26 mouse cellular contexts compared by ENCODE assay signal in the genomic region with DNA sequence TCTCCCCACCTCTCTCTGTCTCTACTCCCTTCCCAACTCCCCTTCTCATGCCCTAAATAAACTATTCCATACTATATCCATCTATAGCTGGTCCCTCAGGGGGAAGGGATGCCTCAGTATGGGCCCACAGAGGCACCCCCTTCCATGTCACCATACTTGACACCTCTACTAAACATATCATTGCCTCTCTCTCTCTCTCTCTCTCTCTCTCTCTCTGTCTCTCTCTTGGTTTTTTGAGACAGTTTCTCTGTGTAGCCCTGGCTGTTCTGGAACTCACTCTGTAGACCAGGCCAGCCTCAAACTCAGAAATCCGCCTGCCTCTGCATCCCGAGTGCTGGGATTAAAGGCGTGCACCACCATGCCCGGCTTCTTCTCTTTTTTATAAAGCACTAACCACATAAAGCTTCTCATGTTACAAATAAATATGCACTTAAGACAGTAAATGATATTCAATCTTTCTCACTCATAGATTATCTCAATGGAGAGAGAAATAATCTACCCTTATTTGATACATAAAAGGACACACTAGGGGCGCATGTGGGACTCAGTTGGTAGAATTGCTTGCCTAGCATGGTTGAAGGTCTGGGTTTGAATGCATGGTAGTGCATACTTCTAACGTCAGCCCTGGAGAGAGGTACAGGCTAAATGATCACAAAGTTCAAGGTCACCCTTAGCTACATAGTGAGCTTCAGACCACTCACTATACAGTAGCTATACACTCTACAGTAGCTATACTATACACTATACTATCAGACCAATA. TPM values are rescaled to one million over a fixed set of nuclear protein-coding genes. Genes with fewer than 3 reads are reported as not detected.
DNase-seq lines count a peak whose midpoint lies in the region; ATAC-seq lines count a peak whose summit lies in the region.
"Had no signal": no experiment of that assay in that cellular context is flagged by ENCODE, and none has a peak within 500 bp of the region (broad histone marks: within the 10 kb centered on the region; RNA-seq: fewer than 3 reads in every experiment).

No protein-coding gene starts in this region.

- H3K4me1 ChIP-seq in forebrain, embryonic 12.5 days, result 0 out of 2 replicates have a peak, but pooled peaks cover 3% of the 10 kb centered on the region
- H3K4me1 ChIP-seq in forebrain, embryonic 15.5 days, result no peaks in the 10 kb centered on the region
- no peaks in the 10 kb centered on the region for H3K4me1 ChIP-seq in limb, embryonic 11.5 days (ENCODE audit: control insufficient read depth, insufficient read depth, low read length)
- no peaks in the 10 kb centered on the region for H3K4me1 ChIP-seq in limb, embryonic 10.5 days
- H3K4me1 ChIP-seq: heart, embryonic 15.5 days had no signal

- H3K36me3 ChIP-seq in forebrain, embryonic 12.5 days (replicated peaks), result peaks cover 2% of the 10 kb centered on the region; the same call in 1 of the 2 replicates
- no peaks in the 10 kb centered on the region for H3K36me3 ChIP-seq in forebrain, embryonic 15.5 days
- H3K36me3 ChIP-seq in limb, embryonic 11.5 days (ENCODE audit: control insufficient read depth, insufficient read depth, low read length), result no peaks in the 10 kb centered on the region
- H3K36me3 ChIP-seq in limb, embryonic 10.5 days, result peaks cover 10% of the 10 kb centered on the region
- H3K36me3 ChIP-seq: heart, embryonic 15.5 days had no signal

- no peak overlapping the region for H3K4me3 ChIP-seq in forebrain, embryonic 12.5 days (replicated peaks)
- H3K4me3 ChIP-seq in forebrain, embryonic 15.5 days, result no peak overlapping the region
- H3K4me3 ChIP-seq in limb, embryonic 11.5 days (ENCODE audit: low read depth, low read length), result no peak overlapping the region
- H3K4me3 ChIP-seq in limb, embryonic 10.5 days, result no peak overlapping the region
- H3K4me3 ChIP-seq: forebrain, embryonic 10.5 days; heart, adult 2 months; heart, embryonic 15.5 days had no signal

- no peak overlapping the region for H3K27ac ChIP-seq in forebrain, embryonic 12.5 days
- no peak overlapping the region for H3K27ac ChIP-seq in forebrain, embryonic 15.5 days (replicated peaks)
- H3K27ac ChIP-seq in limb, embryonic 11.5 days (replicated peaks; ENCODE audit: low read depth, low read length), result no peak overlapping the region
- H3K27ac ChIP-seq in limb, embryonic 10.5 days, result no peak overlapping the region
- H3K27ac ChIP-seq: forebrain, embryonic 10.5 days; heart, adult 2 months; heart, embryonic 15.5 days; hindbrain, embryonic 14.5 days; hindbrain, postnatal 0 days had no signal

- H3K9me3 ChIP-seq in forebrain, embryonic 12.5 days, result 0 out of 2 replicates have a peak, but pooled peaks cover 3% of the 10 kb centered on the region
- H3K9me3 ChIP-seq in forebrain, embryonic 15.5 days, result no peaks in the 10 kb centered on the region
- H3K9me3 ChIP-seq in limb, embryonic 11.5 days (ENCODE audit: control insufficient read depth, low read length), result no peaks in the 10 kb centered on the region
- H3K9me3 ChIP-seq in limb, embryonic 10.5 days (replicated peaks), result no peaks in the 10 kb centered on the region
- H3K9me3 ChIP-seq: heart, embryonic 15.5 days had no signal

- no peak overlapping the region for H3K9ac ChIP-seq in forebrain, embryonic 12.5 days
- no peak overlapping the region for H3K9ac ChIP-seq in forebrain, embryonic 15.5 days (replicated peaks)
- no peak overlapping the region for H3K9ac ChIP-seq in limb, embryonic 11.5 days (ENCODE audit: low read length)
- H3K9ac ChIP-seq: heart, embryonic 15.5 days; hindbrain, embryonic 14.5 days had no signal

- 0 out of 2 replicates have a peak, but pooled peaks have one; percentile 44 for ATAC-seq in forebrain, embryonic 12.5 days (ENCODE audit: low FRiP score)
- ATAC-seq in forebrain, embryonic 15.5 days (replicated peaks), result no peak
- ATAC-seq in limb, embryonic 11.5 days (ENCODE audit: insufficient number of reproducible peaks, low FRiP score, low TSS enrichment, low read depth), result no peak
- ATAC-seq: activated CD4-positive, CD25-positive, alpha-beta regulatory T cell, adult 4 months; forebrain, embryonic 14.5 days; hindbrain, postnatal 0 days; inflammation-experienced regulatory T-cells, adult 6 months; intestine, embryonic 16.5 days had no signal

- 94% methylated on average over 6 of the region's 6 CpGs for WGBS in forebrain, embryonic 12.5 days
- 96% methylated on average over 6 of the region's 6 CpGs for WGBS in forebrain, embryonic 15.5 days
- 87% methylated on average over 6 of the region's 6 CpGs for WGBS in limb, embryonic 11.5 days
- WGBS in limb, embryonic 10.5 days, result 95% methylated on average over 6 of the region's 6 CpGs

- H3K27me3 ChIP-seq in forebrain, embryonic 12.5 days, result no peaks in the 10 kb centered on the region
- H3K27me3 ChIP-seq in forebrain, embryonic 15.5 days, result no peaks in the 10 kb centered on the region
- H3K27me3 ChIP-seq in limb, embryonic 11.5 days (ENCODE audit: control insufficient read depth, insufficient read depth, low read length), result no peaks in the 10 kb centered on the region
- H3K27me3 ChIP-seq in limb, embryonic 10.5 days (ENCODE audit: low read depth, poor library complexity, severe bottlenecking), result no peaks in the 10 kb centered on the region
- H3K27me3 ChIP-seq: heart, embryonic 15.5 days had no signal

- DNase-seq in limb, embryonic 11.5 days (ENCODE audit: low spot score), result peak; percentile 3
- no peak for DNase-seq in limb, embryonic 10.5 days (ENCODE audit: low spot score)
- peak; percentile 22 for DNase-seq in 416B (ENCODE audit: low read depth)
- no peak for DNase-seq in left cerebral cortex, adult 9 months (ENCODE audit: low spot score in 2 of 2)
- DNase-seq: adrenal gland, adult 8-10 months; adrenal gland, postnatal 25 days; B cell, adult 2 months; cerebellum, adult 11-12 months; cerebellum, adult 8-10 months; cerebellum, postnatal 10 days; cerebellum, postnatal 36 days; gastrocnemius, postnatal 25 days; heart, adult 2 months; heart, postnatal 10 days; heart, postnatal 4 days had no signal

- no peak overlapping the region for H3K4me2 ChIP-seq in forebrain, embryonic 12.5 days
- no peak overlapping the region for H3K4me2 ChIP-seq in forebrain, embryonic 15.5 days (replicated peaks)
- no peak overlapping the region for H3K4me2 ChIP-seq in limb, embryonic 11.5 days (ENCODE audit: low read depth, severe bottlenecking)
- H3K4me2 ChIP-seq: heart, embryonic 11.5 days; heart, embryonic 15.5 days; hindbrain, embryonic 14.5 days had no signal

RNA-seq across cellular contexts. Expression of a gene that starts 8.6 kb away (rescaled TPM):
- 1.5 TPM in 2 replicates for polyA plus RNA-seq in forebrain, embryonic 12.5 days (2016; fragmentation: Nextera tagmentation; extraction: Ambion mirVana)
- 3.0 and 3.7 TPM in 2 replicates for polyA plus RNA-seq in forebrain, embryonic 15.5 days (2015; fragmentation: Nextera tagmentation; extraction: Ambion mirVana)
- polyA plus RNA-seq in limb, embryonic 11.5 days (2014; fragmentation: Nextera tagmentation; extraction: Ambion mirVana), result 0.55 and 0.61 TPM in 2 replicates
- polyA plus RNA-seq in limb, embryonic 10.5 days (2016; fragmentation: Nextera tagmentation; extraction: Ambion mirVana), result 0.14 and 0.51 TPM in 2 replicates
- polyA plus RNA-seq: heart, embryonic 11.5 days had no signal

Comparison
In these comparisons a context has a peak if more than half of its experiments do, and no peak if none do; other contexts are left out.
1. DNase-seq: peak in limb, embryonic 11.5 days (single experiment) and 416B (single experiment); none in limb, embryonic 10.5 days (single experiment) and left cerebral cortex, adult 9 months (0 of 2).